Mouse (Mus musculus) activated CD4-positive, CD25-positive, alpha-beta regulatory T cell, adult 9 weeks (primary cell): ENCODE measurements around the gene Cyp21a1. TPM values are rescaled to one million over a fixed set of nuclear protein-coding genes. Genes with fewer than 3 reads are reported as not detected.

Experiments used
- polyA plus RNA-seq: library from polyadenylated mRNA; unstranded; fragments of 100-300 nt; shearing (Covaris generic); gene quantifications from one replicate; pipeline ENCODE4 v1.2.1, GENCODE M21; 2017

Gene Cyp21a1
- not detected for polyA plus RNA-seq

DNA sequence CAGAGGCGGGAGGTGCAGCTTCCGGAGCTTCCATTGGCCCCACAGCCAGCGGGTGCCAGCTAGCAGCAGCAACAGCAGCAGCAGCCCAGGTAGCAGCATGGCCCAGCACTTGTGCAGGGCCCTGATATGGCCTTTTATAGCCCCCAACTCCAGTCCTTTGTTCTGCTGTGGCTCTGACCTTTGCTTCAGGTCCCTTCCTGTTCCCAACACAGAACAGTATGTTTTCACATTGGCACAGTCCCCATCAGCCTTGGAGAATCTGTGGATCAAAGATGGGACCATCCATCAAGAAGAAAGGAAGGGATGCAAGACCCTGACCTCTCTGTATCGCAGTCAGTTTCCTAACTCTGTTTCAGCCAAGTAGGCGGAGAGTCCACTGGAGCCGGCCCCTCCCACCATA lies at the start of gene Cyp21a1:
Gene Cyp21a1 (minus strand): TSS at position 261 of the 400 bp plus-strand sequence.

DNA sequence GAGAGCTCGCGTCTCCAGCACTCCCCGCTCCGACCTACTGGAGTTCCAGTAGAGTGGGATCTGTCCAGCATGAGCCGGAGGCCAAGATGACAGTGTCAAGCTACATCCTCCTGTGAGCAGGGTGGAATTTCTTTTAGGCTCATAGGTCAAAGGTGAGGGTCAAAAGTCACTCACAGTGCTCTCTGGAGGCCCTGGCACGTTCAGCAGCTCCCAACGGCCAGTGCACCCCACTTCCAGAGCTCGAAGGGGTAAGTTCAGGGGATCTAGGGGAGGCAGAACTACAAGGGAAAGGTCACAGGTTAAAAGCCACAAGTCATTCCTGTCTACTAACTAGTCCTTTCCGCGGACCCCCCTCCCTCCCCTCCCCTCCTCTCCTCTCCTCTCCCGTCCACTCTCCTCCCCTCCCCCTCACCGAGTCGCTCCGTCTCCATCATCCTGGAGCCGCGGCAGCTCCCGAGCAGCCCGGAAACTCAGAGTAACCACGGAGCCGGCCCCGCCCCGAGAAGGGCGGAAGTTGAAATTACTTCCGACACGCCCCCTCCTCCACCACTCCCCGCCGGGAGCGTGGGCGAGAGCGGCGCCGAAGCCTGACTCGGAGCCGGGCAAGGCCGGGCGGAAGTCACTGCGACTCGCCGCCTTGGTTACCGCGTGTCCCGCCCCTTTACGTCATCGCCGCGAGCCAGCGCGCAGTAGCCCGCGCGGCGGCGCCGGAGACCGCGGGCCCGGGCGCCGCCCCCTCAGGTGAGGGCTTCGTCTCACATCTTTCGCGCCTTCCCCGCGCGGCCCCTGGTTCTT lies 45.6 kb upstream of the Cyp21a1 start, which contains the start of the genes Skiv2l and Nelfe:
Gene Skiv2l (minus strand): TSS at position 489 of the 795 bp plus-strand sequence.
Gene Nelfe (plus strand): TSS at position 670 of the 795 bp plus-strand sequence.

DNA sequence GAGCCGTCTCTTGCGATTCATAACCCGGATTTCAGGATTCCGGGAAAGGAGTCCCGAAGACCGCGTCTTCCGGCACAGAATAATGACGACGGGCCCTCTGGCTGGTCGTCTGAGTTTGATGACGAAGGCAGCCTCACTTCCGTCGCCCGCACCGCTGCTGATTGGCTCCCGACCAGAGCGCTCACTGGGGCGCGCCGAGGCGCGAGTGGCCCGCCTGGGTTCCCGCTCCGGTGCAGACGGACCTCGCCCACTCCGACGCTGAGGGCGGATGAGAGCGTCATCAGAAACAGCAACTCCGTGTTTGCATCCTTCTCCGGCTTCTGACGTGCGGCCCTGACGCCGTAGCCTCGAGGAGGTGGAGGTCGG lies 32.5 kb upstream of the Cyp21a1 start, which contains the start of the genes Stk19 and Dxo:
Gene Stk19 (minus strand): TSS at position 90 of the 366 bp plus-strand sequence.
Gene Dxo (plus strand): TSS at position 164 of the 366 bp plus-strand sequence.

Other genes with a start within 250 kb of the Cyp21a1 start
- gene Notch4, start 240.3 kb downstream of the Cyp21a1 start, polyA plus RNA-seq, result 0.15 TPM
- gene Gpsm3, start 214.8 kb downstream of the Cyp21a1 start, polyA plus RNA-seq, result 287 TPM
- 12.4 TPM for gene Pbx2, start 213.3 kb downstream of the Cyp21a1 start, polyA plus RNA-seq
- 2.2 TPM for gene Ager, start 206.7 kb downstream of the Cyp21a1 start, polyA plus RNA-seq
- 112 TPM for gene Rnf5, start 200.9 kb downstream of the Cyp21a1 start, polyA plus RNA-seq
- 31.1 TPM for gene Agpat1, start 200.3 kb downstream of the Cyp21a1 start, polyA plus RNA-seq
- gene Egfl8, start 188.6 kb downstream of the Cyp21a1 start, polyA plus RNA-seq, result 4.0 TPM
- 21.7 TPM for gene Ppt2, start 176.1 kb downstream of the Cyp21a1 start, polyA plus RNA-seq
- 1.9 TPM for gene Prrt1, start 175.0 kb downstream of the Cyp21a1 start, polyA plus RNA-seq
- gene Fkbpl, start 159.8 kb downstream of the Cyp21a1 start, polyA plus RNA-seq, result 5.1 TPM
- gene Atf6b, start 157.4 kb downstream of the Cyp21a1 start, polyA plus RNA-seq, result 80.4 TPM
- not detected for gene Tnxb, start 134.0 kb downstream of the Cyp21a1 start, polyA plus RNA-seq
- 0.12 TPM for gene C4b, start 60.7 kb downstream of the Cyp21a1 start, polyA plus RNA-seq
- 38.5 TPM for gene Stk19, start 32.4 kb upstream of the Cyp21a1 start, polyA plus RNA-seq
- 73.8 TPM for gene Dxo, start 32.5 kb upstream of the Cyp21a1 start, polyA plus RNA-seq
- gene Skiv2l, start 45.6 kb upstream of the Cyp21a1 start, polyA plus RNA-seq, result 150 TPM
- 41.3 TPM for gene Nelfe, start 45.8 kb upstream of the Cyp21a1 start, polyA plus RNA-seq
- gene Cfb, start 58.0 kb upstream of the Cyp21a1 start, polyA plus RNA-seq, result 1.3 TPM
- gene Zbtb12, start 74.9 kb upstream of the Cyp21a1 start, polyA plus RNA-seq, result 0.64 TPM
- gene Gm20547, start 77.5 kb upstream of the Cyp21a1 start, polyA plus RNA-seq, result not detected
- 2.3 TPM for gene C2, start 93.7 kb upstream of the Cyp21a1 start, polyA plus RNA-seq
- gene Ehmt2, start 93.9 kb upstream of the Cyp21a1 start, polyA plus RNA-seq, result 38.7 TPM
- not detected for gene Slc44a4, start 109.9 kb upstream of the Cyp21a1 start, polyA plus RNA-seq
- 85.9 TPM for gene Neu1, start 126.7 kb upstream of the Cyp21a1 start, polyA plus RNA-seq
- gene Hspa1b, start 154.7 kb upstream of the Cyp21a1 start, polyA plus RNA-seq, result 54.2 TPM
- gene Gm20481, start 165.4 kb upstream of the Cyp21a1 start, polyA plus RNA-seq, result 2.7 TPM
- 13.2 TPM for gene Hspa1a, start 167.6 kb upstream of the Cyp21a1 start, polyA plus RNA-seq
- gene Hspa1l, start 168.1 kb upstream of the Cyp21a1 start, polyA plus RNA-seq, result 0.17 TPM
- 55.0 TPM for gene Lsm2, start 177.3 kb upstream of the Cyp21a1 start, polyA plus RNA-seq
- gene Vars, start 196.4 kb upstream of the Cyp21a1 start, polyA plus RNA-seq, result 187 TPM
- gene Vwa7, start 212.0 kb upstream of the Cyp21a1 start, polyA plus RNA-seq, result 0.33 TPM
- gene Sapcd1, start 223.5 kb upstream of the Cyp21a1 start, polyA plus RNA-seq, result 0.82 TPM
- 1.5 TPM for gene Msh5, start 242.2 kb upstream of the Cyp21a1 start, polyA plus RNA-seq
- gene Clic1, start 245.4 kb upstream of the Cyp21a1 start, polyA plus RNA-seq, result 661 TPM